Mouse (Mus musculus) cerebellum, adult 11 months (tissue): Measurements from ENCODE around the gene Gm9507.

ENCODE experiments used
- DNase-seq: peaks from one replicate; pipeline ENCODE4 v3.0.0; 2022

Gm9507 gene

GRCm38 (mm10) chr10:77769727-77770126 lies 41.9 kb downstream of the Gm9507 start:
- DNase-seq = no peak
